Mouse (Mus musculus) liver, postnatal 0 days (tissue): ENCODE results near the gene Olfr1131. TPM values are rescaled to one million over a fixed set of nuclear protein-coding genes. Genes with fewer than 3 reads are reported as not detected.
"Not testable (repeated sequence)": the region's sequence is repeated elsewhere in the genome, so short reads cannot be mapped to it uniquely, and the experiment has no call there.

Source experiments
- ATAC-seq: fragments of 200-750 bp; cut with Nextera tagmentation; 2 replicates; pipeline ENCODE4 v1.8.0; 2017; ENCODE audit warnings: mild to moderate bottlenecking, moderate library complexity
- DNase-seq: peaks from one replicate; pipeline ENCODE4 v3.0.0-alpha.2; 2016
- H3K27ac ChIP-seq: fragments of 300-500 bp; sonication (generic); 2 replicates; pipeline ENCODE4 v1.5.1; 2014; ENCODE audit warnings: antibody characterized with exemption, moderate library complexity, mild to moderate bottlenecking, low read depth
- H3K27me3 ChIP-seq: fragments of 300-500 bp; sonication (generic); 2 replicates; pipeline ENCODE4 v1.6.1; 2014; ENCODE audit warnings: low read length, control low read depth, mixed read lengths; ENCODE audit not compliant: insufficient read depth
- H3K36me3 ChIP-seq: fragments of 300-500 bp; sonication (generic); replicated peaks from 2 replicates; pipeline ENCODE4 v1.6.1; 2014; ENCODE audit warnings: mild to moderate bottlenecking, control low read depth, low read length, moderate library complexity, mixed read lengths; ENCODE audit not compliant: insufficient read depth
- H3K4me1 ChIP-seq: fragments of 300-500 bp; sonication (generic); 2 replicates; pipeline ENCODE4 v1.6.1; 2014; ENCODE audit warnings: antibody characterized with exemption, mild to moderate bottlenecking, control low read depth; ENCODE audit not compliant: insufficient read depth
- H3K4me2 ChIP-seq: fragments of 300-500 bp; sonication (generic); 2 replicates; pipeline ENCODE4 v1.6.1; 2014; ENCODE audit warnings: low read depth, mild to moderate bottlenecking, low read length, moderate library complexity, mixed read lengths
- H3K4me3 ChIP-seq: fragments of 300-500 bp; sonication (generic); 2 replicates; pipeline ENCODE4 v1.5.1; 2014; ENCODE audit warnings: low read depth, low read length
- H3K9ac ChIP-seq: fragments of 300-500 bp; sonication (generic); replicated peaks from 2 replicates; pipeline ENCODE4 v1.6.1; 2014; ENCODE audit warnings: mild to moderate bottlenecking, moderate library complexity
- H3K9me3 ChIP-seq: fragments of 300-500 bp; sonication (generic); 2 replicates; pipeline ENCODE4 v1.6.1; 2016; ENCODE audit warnings: mild to moderate bottlenecking, control low read depth, low read length, mixed read lengths
- CTCF ChIP-seq: sonication (generic); IDR thresholded peaks from 2 replicates; pipeline ENCODE4 v1.5.1; 2016; ENCODE audit warnings: antibody characterized with exemption, low read depth
- EP300 ChIP-seq: IDR thresholded peaks from 2 replicates; pipeline ENCODE4 v1.6.1; 2016; ENCODE audit warnings: antibody characterized with exemption, low read depth, mild to moderate bottlenecking
- WGBS: fragments of 180-500 bp; shearing (Covaris S2); extraction: QIAGEN DNeasy Blood & Tissue Kit; methylation state at CpG from one replicate; pipeline ENCODE4 v1.1.7; 2014; ENCODE audit not compliant: insufficient replicate concordance; 5-methylcytosine and 5-hydroxymethylcytosine counted together
- polyA plus RNA-seq: library from polyadenylated mRNA; unstranded; fragments of >200 nt; fragmentation: Nextera tagmentation; extraction: Ambion mirVana; gene quantifications from 2 replicates; pipeline ENCODE4 v1.2.1, GENCODE M21; 2015

Gene Olfr1131
- polyA plus RNA-seq, result not detected in 2 replicates

- no peak within 1 kb of the TSS for H3K9ac ChIP-seq
- H3K27ac ChIP-seq, result no peak within 1 kb of the TSS
- no peaks in the 10 kb centered on the region for H3K9me3 ChIP-seq
- H3K27me3 ChIP-seq, result no peaks in the 10 kb centered on the region
- TF ChIP-seq EP300 (no peak), CTCF (no peak)
- DNase-seq (no peak), ATAC-seq (no peak)
- WGBS, result 58% methylated on average over 3 of the region's 3 CpGs
- H3K4me1 ChIP-seq, result no peaks in the 10 kb centered on the region
- no peak within 1 kb of the TSS for H3K4me3 ChIP-seq
- no peaks in the 10 kb centered on the region for H3K36me3 ChIP-seq
- no peak within 1 kb of the TSS for H3K4me2 ChIP-seq
Observed at GRCm38 (mm10) chr2:87626804-87627203, at the start of gene Olfr1131. Gene Olfr1131, plus strand, starts transcription at chr2:87627104.

DNA sequence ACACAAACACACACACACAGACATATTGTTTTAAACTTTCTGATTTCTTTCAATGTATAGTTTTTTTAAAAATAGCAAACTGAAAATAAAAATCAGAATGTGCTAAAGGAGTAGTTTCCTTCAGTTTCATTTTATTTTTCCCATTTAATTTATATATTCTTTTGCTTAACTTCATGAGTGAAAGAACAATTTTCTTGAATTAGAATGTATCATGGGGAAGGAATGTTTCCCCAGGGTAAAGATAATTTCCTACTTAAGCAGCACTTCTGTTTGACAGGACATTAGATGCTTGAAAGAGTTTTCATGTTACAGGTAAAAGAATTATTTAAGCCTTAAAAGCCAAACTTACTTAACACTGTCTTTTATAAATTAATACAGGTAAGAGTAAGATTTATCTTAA lies 21.0 kb upstream of the Olfr1131 start, which contains the start of gene Olfr1130:
TSS of gene Olfr1130 (plus strand) at position 301 of the 400 bp plus-strand sequence.
- H3K4me2 ChIP-seq, DNase-seq, H3K9me3 ChIP-seq, ATAC-seq, H3K4me3 ChIP-seq, H3K27me3 ChIP-seq, H3K4me1 ChIP-seq, H3K9ac ChIP-seq, H3K36me3 ChIP-seq, H3K27ac ChIP-seq: not testable (repeated sequence)

GRCm38 (mm10) chr2:87637435-87637834 lies 10.5 kb downstream of the Olfr1131 start, which contains the start of gene Olfr1132:
Gene Olfr1132, minus strand, starts transcription at chr2:87637535.
- DNase-seq (no peak), ATAC-seq (no peak)
- H3K27ac ChIP-seq, result no peak within 1 kb of the TSS
- no peaks in the 10 kb centered on the region for H3K9me3 ChIP-seq
- H3K4me3 ChIP-seq, result no peak within 1 kb of the TSS
- H3K9ac ChIP-seq, result no peak within 1 kb of the TSS
- H3K4me2 ChIP-seq, result no peak within 1 kb of the TSS
- no peaks in the 10 kb centered on the region for H3K36me3 ChIP-seq
- H3K4me1 ChIP-seq, result no peaks in the 10 kb centered on the region
- no peak for TF ChIP-seq EP300
- TF ChIP-seq CTCF, result no peak
- H3K27me3 ChIP-seq, result no peaks in the 10 kb centered on the region

DNA sequence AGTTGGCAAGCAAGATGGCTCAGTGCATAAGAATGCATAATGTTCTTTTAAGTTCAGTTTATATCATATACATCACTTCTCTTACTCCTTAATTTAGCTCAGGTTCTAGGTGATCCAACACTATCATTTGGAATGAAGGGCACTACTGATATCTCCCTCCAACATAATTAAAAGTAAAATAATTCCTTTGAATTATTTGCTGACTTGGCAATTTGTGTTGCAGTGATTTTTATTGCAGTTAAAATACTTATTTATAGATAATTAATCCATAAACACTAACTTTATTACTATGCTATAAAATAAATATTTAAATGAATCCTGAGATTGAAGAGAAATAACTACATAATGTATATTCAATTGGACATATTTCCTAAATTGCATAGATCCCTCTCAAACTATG lies 15.5 kb downstream of the Olfr1131 start:
- Histone ChIP-seq H3K4me2 (no peak overlapping the region), H3K27me3 (no peaks in the 10 kb centered on the region), H3K4me1 (no peaks in the 10 kb centered on the region), H3K9me3 (no peaks in the 10 kb centered on the region), H3K9ac (no peak overlapping the region), H3K4me3 (no peak overlapping the region), H3K36me3 (no peaks in the 10 kb centered on the region), H3K27ac (no peak overlapping the region)
- no peak for TF ChIP-seq CTCF
- no peak for TF ChIP-seq EP300
- no peak for ATAC-seq
- DNase-seq, result no peak

DNA sequence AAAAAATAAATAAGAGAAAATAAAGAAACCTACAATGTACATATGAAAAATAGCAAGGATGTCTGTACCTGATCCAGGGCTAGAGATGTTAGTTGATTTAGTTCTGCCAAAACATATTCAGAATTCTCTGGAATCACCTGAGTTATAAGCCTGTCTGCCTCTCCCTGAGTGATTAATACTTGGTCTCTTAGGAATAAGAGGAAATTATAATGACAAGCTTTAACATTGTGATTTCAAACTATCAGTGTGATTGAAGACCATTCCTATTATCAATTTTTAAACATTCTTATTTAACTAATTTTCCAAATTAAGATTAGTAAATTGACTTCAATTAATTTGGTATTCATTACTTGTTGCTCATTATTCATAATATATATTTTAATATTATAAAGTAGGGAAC lies 20.4 kb downstream of the Olfr1131 start, which contains the start of gene Olfr1133:
TSS of gene Olfr1133 (minus strand) at position 101 of the 400 bp plus-strand sequence.
- H3K4me2 ChIP-seq, result no peak within 1 kb of the TSS
- H3K4me1 ChIP-seq, result no peaks in the 10 kb centered on the region
- H3K9me3 ChIP-seq, result no peaks in the 10 kb centered on the region
- ATAC-seq (no peak), DNase-seq (no peak)
- H3K36me3 ChIP-seq, result no peaks in the 10 kb centered on the region
- no peaks in the 10 kb centered on the region for H3K27me3 ChIP-seq
- H3K27ac ChIP-seq, result no peak within 1 kb of the TSS
- no peak within 1 kb of the TSS for H3K4me3 ChIP-seq
- H3K9ac ChIP-seq, result no peak within 1 kb of the TSS
- TF ChIP-seq EP300, result no peak
- TF ChIP-seq CTCF, result no peak

GRCm38 (mm10) chr2:87658360-87658759 lies 31.5 kb downstream of the Olfr1131 start, which contains the start of gene Olfr1134:
Gene Olfr1134, minus strand, starts transcription at chr2:87658460.
- Histone ChIP-seq H3K4me2 (no peak within 1 kb of the TSS), H3K36me3 (no peaks in the 10 kb centered on the region), H3K27me3 (no peaks in the 10 kb centered on the region), H3K4me3 (no peak within 1 kb of the TSS), H3K9me3 (no peaks in the 10 kb centered on the region), H3K27ac (no peak within 1 kb of the TSS), H3K9ac (no peak within 1 kb of the TSS), H3K4me1 (no peaks in the 10 kb centered on the region)
- DNase-seq, result no peak
- no peak for TF ChIP-seq EP300
- TF ChIP-seq CTCF, result no peak
- 73% methylated on average over 2 of the region's 2 CpGs for WGBS
- ATAC-seq, result no peak

- no peak for DNase-seq
- ATAC-seq, result no peak
Observed at GRCm38 (mm10) chr2:87673564-87673963, 46.7 kb downstream of the Olfr1131 start, which contains the start of gene Olfr1135. Gene Olfr1135, minus strand, starts transcription at chr2:87673664.

More at GRCm38 (mm10) chr2:87673564-87673963, 46.7 kb downstream of the Olfr1131 start, which contains the start of gene Olfr1135:
- Histone ChIP-seq H3K27me3 (no peaks in the 10 kb centered on the region), H3K9ac (no peak within 1 kb of the TSS), H3K27ac (no peak within 1 kb of the TSS), H3K4me2 (no peak within 1 kb of the TSS), H3K4me3 (no peak within 1 kb of the TSS), H3K4me1 (no peaks in the 10 kb centered on the region), H3K36me3 (no peaks in the 10 kb centered on the region), H3K9me3 (no peaks in the 10 kb centered on the region)
- WGBS, result 21% methylated on average over 1 of the region's 1 CpGs
- no peak for TF ChIP-seq EP300
- no peak for TF ChIP-seq CTCF

Other genes with a start within 250 kb of the Olfr1131 start
- gene Olfr1122, start 241.3 kb upstream of the Olfr1131 start, polyA plus RNA-seq, result not detected in 2 replicates
- not detected in 2 replicates for gene Olfr1123, start 210.5 kb upstream of the Olfr1131 start, polyA plus RNA-seq
- gene Olfr1124, start 196.8 kb upstream of the Olfr1131 start, polyA plus RNA-seq, result not detected in 2 replicates
- gene Olfr1126, start 173.1 kb upstream of the Olfr1131 start, polyA plus RNA-seq, result not detected in 2 replicates
- gene Pramel7, start 130.0 kb upstream of the Olfr1131 start, polyA plus RNA-seq, result not detected in 2 replicates
- gene Pramel6, start 120.5 kb upstream of the Olfr1131 start, polyA plus RNA-seq, result not detected in 2 replicates
- gene Olfr153, start 95.3 kb upstream of the Olfr1131 start, polyA plus RNA-seq, result not detected in 2 replicates
- not detected in 2 replicates for gene Olfr1128, start 81.6 kb upstream of the Olfr1131 start, polyA plus RNA-seq
- gene Olfr1129, start 53.2 kb upstream of the Olfr1131 start, polyA plus RNA-seq, result not detected in 2 replicates
- not detected in 2 replicates for gene Olfr1130, start 20.9 kb upstream of the Olfr1131 start, polyA plus RNA-seq
- not detected in 2 replicates for gene Olfr1132, start 10.4 kb downstream of the Olfr1131 start, polyA plus RNA-seq
- gene Olfr1133, start 20.3 kb downstream of the Olfr1131 start, polyA plus RNA-seq, result not detected in 2 replicates
- gene Olfr1134, start 31.4 kb downstream of the Olfr1131 start, polyA plus RNA-seq, result not detected in 2 replicates
- gene Olfr1135, start 46.6 kb downstream of the Olfr1131 start, polyA plus RNA-seq, result not detected in 2 replicates
- gene Olfr1136, start 66.8 kb downstream of the Olfr1131 start, polyA plus RNA-seq, result not detected in 2 replicates
- gene Olfr1137, start 86.1 kb downstream of the Olfr1131 start, polyA plus RNA-seq, result not detected in 2 replicates
- not detected in 2 replicates for gene Olfr1138, start 112.9 kb downstream of the Olfr1131 start, polyA plus RNA-seq
- gene Olfr1140, start 116.6 kb downstream of the Olfr1131 start, polyA plus RNA-seq, result not detected in 2 replicates
- not detected in 2 replicates for gene Olfr1141, start 126.9 kb downstream of the Olfr1131 start, polyA plus RNA-seq
- gene Olfr152, start 152.4 kb downstream of the Olfr1131 start, polyA plus RNA-seq, result not detected in 2 replicates
- gene Olfr1143, start 173.5 kb downstream of the Olfr1131 start, polyA plus RNA-seq, result not detected in 2 replicates
- gene Olfr1145, start 182.7 kb downstream of the Olfr1131 start, polyA plus RNA-seq, result not detected in 2 replicates
- gene Olfr1148, start 203.4 kb downstream of the Olfr1131 start, polyA plus RNA-seq, result not detected in 2 replicates
- not detected in 2 replicates for gene Olfr1150-ps1, start 216.9 kb downstream of the Olfr1131 start, polyA plus RNA-seq
- gene Olfr1151, start 228.8 kb downstream of the Olfr1131 start, polyA plus RNA-seq, result not detected in 2 replicates
- not detected in 2 replicates for gene Olfr1152, start 239.4 kb downstream of the Olfr1131 start, polyA plus RNA-seq